Mouse (Mus musculus): ENCODE measurements at regions not wholly inside any gene's neighbourhood (a gene's known extent, or its start where the extent isn't known, plus 50 kb on each side); places are given as distances from the start of the nearest gene placed in this dataset.
A peak's percentile ranks its signal among the peaks of the same experiment; 100 is the strongest.

DNA sequence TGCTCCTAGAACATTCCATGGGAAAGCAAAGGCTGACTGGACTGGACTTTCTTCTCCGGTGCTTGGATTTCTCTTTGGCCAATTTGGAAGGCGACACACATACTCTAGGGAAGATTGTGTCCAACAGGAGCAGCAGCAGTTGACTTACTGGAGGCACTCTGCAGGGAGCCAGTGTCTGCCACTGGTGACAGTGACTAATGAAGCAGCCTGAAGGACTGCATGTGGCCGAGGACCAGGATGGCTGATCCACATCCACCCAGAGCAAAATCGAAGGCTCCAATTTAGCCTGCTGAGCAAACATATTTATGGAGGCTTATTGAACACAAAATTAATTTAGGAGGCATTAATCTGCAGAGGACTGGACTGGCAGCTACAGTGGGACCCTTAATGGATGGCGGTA, 81.9 kb downstream of the Rpl14 start:
- WGBS = 44% methylated on average over 5 of the region's 5 CpGs
- Histone ChIP-seq H3K9ac (ENCODE audit: low read length) (no peak overlapping the region), H3K27me3 (ENCODE audit: control insufficient read depth, insufficient read depth, low read length) (no peaks in the 10 kb centered on the region), H3K4me1 (ENCODE audit: control insufficient read depth, insufficient read depth, low read length) (no peaks in the 10 kb centered on the region), H3K9me3 (replicated peaks; ENCODE audit: control insufficient read depth, low read length) (no peaks in the 10 kb centered on the region), H3K4me2 (ENCODE audit: low read depth, low read length) (peak overlapping the region; percentile 23; the same call in 1 of the 2 replicates), H3K27ac (ENCODE audit: low read length) (no peak overlapping the region), H3K4me3 (replicated peaks; ENCODE audit: low read length) (no peak overlapping the region), H3K36me3 (ENCODE audit: control insufficient read depth, insufficient read depth, low read length) (no peaks in the 10 kb centered on the region)
- ATAC-seq (ENCODE audit: insufficient read depth, low FRiP score) = no peak

DNA sequence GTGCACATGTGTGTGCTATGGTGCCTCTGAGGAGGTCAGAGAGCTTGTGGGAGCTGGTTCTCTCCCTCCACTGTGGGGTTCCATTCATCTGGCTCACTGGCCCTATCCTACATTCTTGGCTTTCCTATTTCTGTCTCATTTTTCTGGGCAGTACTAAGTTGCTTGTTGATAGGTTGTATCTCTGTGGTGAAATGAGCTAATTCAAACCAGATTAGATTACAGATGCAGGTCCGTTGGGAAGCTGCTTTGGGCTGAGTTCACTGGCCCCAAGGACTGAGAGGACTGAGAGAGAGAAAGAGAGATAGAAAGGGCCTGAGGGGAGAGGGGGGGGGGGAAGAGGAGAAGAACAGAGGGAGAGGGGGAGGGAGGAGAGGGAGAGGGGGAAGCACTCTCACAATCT, 83.5 kb downstream of the Rpl14 start:
- Histone ChIP-seq H3K27ac (ENCODE audit: low read length) (no peak overlapping the region), H3K4me3 (replicated peaks; ENCODE audit: low read length) (no peak overlapping the region), H3K27me3 (ENCODE audit: control insufficient read depth, insufficient read depth, low read length) (no peaks in the 10 kb centered on the region), H3K4me2 (ENCODE audit: low read depth, low read length) (no peak overlapping the region), H3K4me1 (ENCODE audit: control insufficient read depth, insufficient read depth, low read length) (no peaks in the 10 kb centered on the region), H3K9ac (ENCODE audit: low read length) (no peak overlapping the region), H3K36me3 (ENCODE audit: control insufficient read depth, insufficient read depth, low read length) (no peaks in the 10 kb centered on the region), H3K9me3 (replicated peaks; ENCODE audit: control insufficient read depth, low read length) (no peaks in the 10 kb centered on the region)
- 20% methylated on average over 1 of the region's 1 CpGs for WGBS
- no peak for ATAC-seq (ENCODE audit: insufficient read depth, low FRiP score)

DNA sequence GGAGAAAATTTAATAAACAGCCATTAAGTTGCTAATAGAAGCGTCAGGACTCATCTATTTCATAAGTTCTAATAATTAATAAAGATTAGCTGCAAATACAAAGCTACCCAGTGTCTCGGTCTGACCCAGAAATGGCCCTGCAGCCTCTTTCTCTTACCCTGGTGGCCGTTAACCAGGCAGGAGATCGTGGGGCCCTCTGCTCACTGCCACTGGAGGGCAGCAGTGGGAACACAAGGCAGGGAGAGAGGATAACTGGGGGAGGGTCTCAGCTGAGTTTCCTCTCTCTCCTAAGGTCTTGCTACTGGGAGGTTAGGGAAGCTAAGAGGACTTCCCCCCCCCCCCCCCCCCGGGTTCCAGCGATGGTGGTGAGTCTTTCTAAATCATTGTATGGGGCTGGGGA, 85.7 kb downstream of the Rpl14 start:
- no peaks in the 10 kb centered on the region for H3K36me3 ChIP-seq (ENCODE audit: control insufficient read depth, insufficient read depth, low read length)
- H3K27me3 ChIP-seq (ENCODE audit: control insufficient read depth, insufficient read depth, low read length) = no peaks in the 10 kb centered on the region
- no peak overlapping the region for H3K27ac ChIP-seq (ENCODE audit: low read length)
- no peak overlapping the region for H3K4me2 ChIP-seq (ENCODE audit: low read depth, low read length)
- H3K4me3 ChIP-seq (replicated peaks; ENCODE audit: low read length) = no peak overlapping the region
- H3K9me3 ChIP-seq (replicated peaks; ENCODE audit: control insufficient read depth, low read length) = no peaks in the 10 kb centered on the region
- 19% methylated on average over 5 of the region's 6 CpGs for WGBS
- ATAC-seq (ENCODE audit: insufficient read depth, low FRiP score) = no peak
- H3K9ac ChIP-seq (ENCODE audit: low read length) = no peak overlapping the region
- no peaks in the 10 kb centered on the region for H3K4me1 ChIP-seq (ENCODE audit: control insufficient read depth, insufficient read depth, low read length)

DNA sequence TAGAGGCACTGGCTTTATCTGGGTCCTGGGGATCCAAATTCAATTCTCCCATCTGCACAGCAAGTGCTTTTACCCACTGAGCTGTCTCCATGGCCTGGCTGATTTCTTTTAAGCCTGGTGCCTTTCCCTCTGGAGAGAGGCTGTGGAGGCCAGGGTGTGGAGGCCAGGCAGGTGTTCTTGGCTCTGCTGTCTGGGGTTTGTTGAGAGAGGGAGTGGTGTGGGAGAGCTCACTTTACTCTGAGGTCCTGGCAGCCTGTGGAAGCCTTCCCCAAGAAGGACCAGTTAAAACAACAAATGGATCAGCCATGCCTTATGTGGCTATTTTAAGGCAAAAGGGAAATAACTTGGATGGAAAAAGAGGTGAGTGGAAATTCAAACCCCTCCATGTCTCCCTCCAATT, 86.5 kb downstream of the Rpl14 start:
- 0 out of 2 replicates have a peak, but pooled peaks have one; percentile 45 for ATAC-seq (ENCODE audit: insufficient read depth, low FRiP score)
- H3K4me2 ChIP-seq (ENCODE audit: low read depth, low read length) = no peak overlapping the region
- no peak overlapping the region for H3K4me3 ChIP-seq (replicated peaks; ENCODE audit: low read length)
- H3K36me3 ChIP-seq (ENCODE audit: control insufficient read depth, insufficient read depth, low read length) = no peaks in the 10 kb centered on the region
- no peaks in the 10 kb centered on the region for H3K9me3 ChIP-seq (replicated peaks; ENCODE audit: control insufficient read depth, low read length)
- H3K27me3 ChIP-seq (ENCODE audit: control insufficient read depth, insufficient read depth, low read length) = no peaks in the 10 kb centered on the region
- H3K4me1 ChIP-seq (ENCODE audit: control insufficient read depth, insufficient read depth, low read length) = no peaks in the 10 kb centered on the region
- no peak overlapping the region for H3K27ac ChIP-seq (ENCODE audit: low read length)
- no peak overlapping the region for H3K9ac ChIP-seq (ENCODE audit: low read length)

DNA sequence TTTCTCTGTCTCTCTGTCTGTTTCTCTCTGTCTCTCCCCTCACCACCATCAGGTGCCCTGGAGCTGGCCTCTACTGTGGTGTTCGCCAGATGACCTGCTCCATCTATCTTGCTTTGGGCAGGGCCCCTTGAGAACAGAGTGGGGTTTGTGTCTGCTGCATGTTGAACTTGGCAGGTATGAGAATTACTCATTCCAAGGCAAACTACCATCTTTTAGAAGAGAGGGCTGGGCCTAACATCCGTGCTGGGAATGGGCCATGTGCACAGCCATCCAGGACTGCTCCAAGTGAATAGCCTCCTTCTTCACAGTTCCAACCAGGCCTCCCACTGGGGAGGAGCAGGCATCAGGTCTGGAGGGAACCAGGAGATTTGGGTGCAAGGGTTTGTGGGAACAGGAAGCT, 87.3 kb downstream of the Rpl14 start:
- 62% methylated on average over 2 of the region's 2 CpGs for WGBS
- peak; percentile 27; the same call in 1 of the 2 replicates for ATAC-seq (ENCODE audit: insufficient read depth, low FRiP score)

DNA sequence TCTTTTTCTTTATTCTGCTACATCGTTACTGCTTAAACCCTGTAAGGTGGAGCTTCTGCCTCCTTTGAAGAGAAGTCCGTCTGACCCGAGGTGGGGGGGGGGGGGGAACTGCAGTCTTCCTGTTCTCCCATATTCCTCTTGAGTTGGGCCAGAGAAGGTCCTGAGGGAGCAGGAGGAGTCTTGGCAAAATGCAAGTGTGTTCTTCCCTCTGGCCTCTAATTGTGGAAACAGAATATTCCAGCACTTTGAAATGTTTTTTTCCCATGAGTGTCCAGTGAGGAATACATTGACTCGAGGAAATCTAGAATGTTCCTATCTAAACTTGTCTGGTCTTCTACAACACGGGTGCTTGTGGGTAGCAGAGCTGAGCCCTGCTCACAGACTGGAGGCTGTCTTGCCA, 90.0 kb downstream of the Rpl14 start:
- no peaks in the 10 kb centered on the region for H3K9me3 ChIP-seq (replicated peaks; ENCODE audit: control insufficient read depth, low read length)
- no peak overlapping the region for H3K4me2 ChIP-seq (ENCODE audit: low read depth, low read length)
- H3K4me3 ChIP-seq (replicated peaks; ENCODE audit: low read length) = no peak overlapping the region
- H3K36me3 ChIP-seq (ENCODE audit: control insufficient read depth, insufficient read depth, low read length) = no peaks in the 10 kb centered on the region
- no peak overlapping the region for H3K27ac ChIP-seq (ENCODE audit: low read length)
- WGBS = 60% methylated on average over 5 of the region's 5 CpGs
- H3K9ac ChIP-seq (ENCODE audit: low read length) = no peak overlapping the region
- H3K27me3 ChIP-seq (ENCODE audit: control insufficient read depth, insufficient read depth, low read length) = no peaks in the 10 kb centered on the region
- no peak for ATAC-seq (ENCODE audit: insufficient read depth, low FRiP score)
- H3K4me1 ChIP-seq (ENCODE audit: control insufficient read depth, insufficient read depth, low read length) = no peaks in the 10 kb centered on the region

More for the DNA sequence above, 87.3 kb downstream of the Rpl14 start:
- Histone ChIP-seq H3K9ac (ENCODE audit: low read length) (no peak overlapping the region), H3K27ac (ENCODE audit: low read length) (no peak overlapping the region), H3K4me1 (ENCODE audit: control insufficient read depth, insufficient read depth, low read length) (no peaks in the 10 kb centered on the region), H3K9me3 (replicated peaks; ENCODE audit: control insufficient read depth, low read length) (no peaks in the 10 kb centered on the region), H3K4me2 (ENCODE audit: low read depth, low read length) (no peak overlapping the region), H3K4me3 (replicated peaks; ENCODE audit: low read length) (no peak overlapping the region), H3K36me3 (ENCODE audit: control insufficient read depth, insufficient read depth, low read length) (no peaks in the 10 kb centered on the region), H3K27me3 (ENCODE audit: control insufficient read depth, insufficient read depth, low read length) (no peaks in the 10 kb centered on the region)

DNA sequence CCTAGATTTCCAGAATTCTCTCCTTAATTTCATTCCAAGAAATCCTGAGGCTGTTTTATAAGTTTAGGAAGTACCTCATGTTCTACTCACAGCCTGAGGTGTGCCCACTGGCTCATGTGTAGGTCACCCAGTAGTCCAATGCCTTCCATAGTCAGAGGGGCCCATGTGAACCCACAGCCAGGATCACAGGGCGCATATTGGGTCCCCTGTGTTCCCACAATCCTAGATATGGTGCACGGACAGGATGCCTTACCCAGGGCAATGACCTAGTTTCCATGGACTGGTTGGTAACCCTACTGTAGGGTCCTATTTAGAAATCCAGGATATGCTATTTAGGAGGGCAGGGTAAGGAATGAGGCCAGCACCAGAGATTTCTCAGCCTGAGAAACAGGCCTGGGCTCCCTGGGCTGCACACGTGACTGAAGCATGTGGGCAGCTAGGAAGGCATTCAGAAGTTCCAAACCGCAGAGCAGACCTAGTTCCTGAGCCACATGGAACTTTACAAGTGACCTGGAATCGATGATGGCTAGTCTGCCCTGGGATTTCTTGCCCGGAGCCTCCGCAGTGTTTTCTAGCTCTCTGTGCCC, 90.5 kb downstream of the Rpl14 start:
- H3K9me3 ChIP-seq (replicated peaks; ENCODE audit: control insufficient read depth, low read length) = no peaks in the 10 kb centered on the region
- H3K4me3 ChIP-seq (replicated peaks; ENCODE audit: low read length) = no peak overlapping the region

DNA sequence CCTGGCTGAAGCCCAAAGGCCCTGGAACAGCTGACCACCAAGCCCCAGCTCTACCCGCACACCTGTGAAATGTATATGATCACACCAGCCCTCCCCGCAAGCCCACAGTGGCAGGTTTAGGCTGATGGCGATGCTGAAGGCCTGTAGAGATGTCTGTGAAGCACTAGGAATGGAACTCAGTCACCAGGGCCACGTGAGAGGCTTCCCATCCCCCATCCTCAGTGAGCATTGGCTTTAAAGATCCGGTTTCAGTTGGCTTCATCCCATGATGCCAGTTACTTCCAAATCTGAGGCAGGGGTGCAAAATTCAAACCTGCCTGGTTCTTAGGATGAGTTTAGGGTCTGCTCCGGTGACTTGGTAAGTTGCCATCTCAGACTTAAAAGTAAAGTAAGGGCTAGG, 91.9 kb downstream of the Rpl14 start:
- H3K36me3 ChIP-seq (ENCODE audit: control insufficient read depth, insufficient read depth, low read length) = no peaks in the 10 kb centered on the region
- H3K9ac ChIP-seq (ENCODE audit: low read length) = no peak overlapping the region
- H3K27me3 ChIP-seq (ENCODE audit: control insufficient read depth, insufficient read depth, low read length) = no peaks in the 10 kb centered on the region
- H3K27ac ChIP-seq (ENCODE audit: low read length) = no peak overlapping the region
- H3K4me2 ChIP-seq (ENCODE audit: low read depth, low read length) = no peak overlapping the region
- H3K4me3 ChIP-seq (replicated peaks; ENCODE audit: low read length) = no peak overlapping the region
- 56% methylated on average over 6 of the region's 6 CpGs for WGBS
- no peaks in the 10 kb centered on the region for H3K4me1 ChIP-seq (ENCODE audit: control insufficient read depth, insufficient read depth, low read length)
- H3K9me3 ChIP-seq (replicated peaks; ENCODE audit: control insufficient read depth, low read length) = no peaks in the 10 kb centered on the region
- no peak for ATAC-seq (ENCODE audit: insufficient read depth, low FRiP score)

More for the DNA sequence above, 90.5 kb downstream of the Rpl14 start:
- H3K27me3 ChIP-seq (ENCODE audit: control insufficient read depth, insufficient read depth, low read length) = no peaks in the 10 kb centered on the region
- ATAC-seq (ENCODE audit: insufficient read depth, low FRiP score) = no peak
- H3K27ac ChIP-seq (ENCODE audit: low read length) = no peak overlapping the region
- WGBS = 87% methylated on average over 7 of the region's 7 CpGs
- no peak overlapping the region for H3K9ac ChIP-seq (ENCODE audit: low read length)
- H3K4me2 ChIP-seq (ENCODE audit: low read depth, low read length) = no peak overlapping the region
- no peaks in the 10 kb centered on the region for H3K36me3 ChIP-seq (ENCODE audit: control insufficient read depth, insufficient read depth, low read length)
- no peaks in the 10 kb centered on the region for H3K4me1 ChIP-seq (ENCODE audit: control insufficient read depth, insufficient read depth, low read length)

DNA sequence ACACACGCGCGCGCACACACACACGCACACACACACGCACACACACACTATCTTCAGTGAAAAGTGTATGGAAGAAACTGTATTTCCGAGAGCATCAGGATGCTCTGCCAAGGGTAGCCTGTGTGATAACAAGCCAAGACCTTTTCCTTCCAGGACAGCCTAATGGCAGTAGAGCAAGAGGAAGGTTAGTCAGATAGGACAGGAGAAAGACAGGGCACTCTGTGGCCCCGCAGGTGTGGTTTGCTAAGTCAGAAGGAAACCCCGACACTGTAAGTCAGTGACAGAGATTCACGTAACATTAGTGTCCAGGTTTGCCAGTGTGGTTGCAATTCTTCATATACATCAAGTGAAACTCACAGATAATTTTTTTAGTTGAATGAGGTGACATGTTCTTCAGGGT, 92.8 kb downstream of the Rpl14 start:
- Histone ChIP-seq H3K27me3 (ENCODE audit: control insufficient read depth, insufficient read depth, low read length) (no peaks in the 10 kb centered on the region), H3K9ac (ENCODE audit: low read length) (no peak overlapping the region), H3K9me3 (replicated peaks; ENCODE audit: control insufficient read depth, low read length) (no peaks in the 10 kb centered on the region), H3K27ac (ENCODE audit: low read length) (no peak overlapping the region), H3K4me2 (ENCODE audit: low read depth, low read length) (no peak overlapping the region), H3K4me3 (replicated peaks; ENCODE audit: low read length) (no peak overlapping the region), H3K36me3 (ENCODE audit: control insufficient read depth, insufficient read depth, low read length) (no peaks in the 10 kb centered on the region), H3K4me1 (ENCODE audit: control insufficient read depth, insufficient read depth, low read length) (no peaks in the 10 kb centered on the region)
- 91% methylated on average over 10 of the region's 10 CpGs for WGBS
- ATAC-seq (ENCODE audit: insufficient read depth, low FRiP score) = no peak
